15 mouse cellular contexts compared by ENCODE assay signal in the genomic region with DNA sequence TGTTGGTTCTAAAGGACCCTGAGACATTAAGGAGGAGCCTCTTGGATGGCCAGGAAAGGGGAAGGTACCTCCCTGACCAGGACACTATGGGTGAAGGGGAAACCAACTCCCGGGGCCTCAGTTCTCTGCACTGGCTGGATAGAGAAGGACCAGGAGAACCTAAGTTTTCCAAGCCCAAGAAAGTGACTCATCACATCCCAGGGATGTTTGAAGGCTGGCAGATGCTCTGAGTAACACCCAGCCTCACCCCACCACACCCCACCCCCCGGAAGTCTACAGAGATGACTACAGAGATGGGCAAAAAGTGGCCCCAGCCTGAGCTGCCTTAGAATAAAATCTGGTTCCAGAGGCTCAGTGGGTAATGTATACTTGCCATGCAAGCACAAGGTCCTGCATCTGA.
DNase-seq lines count a peak whose midpoint lies in the region.
"Had no signal": no experiment of that assay in that cellular context is flagged by ENCODE, and none has a peak within 500 bp of the region (broad histone marks: within the 10 kb centered on the region; RNA-seq: fewer than 3 reads in every experiment).

No protein-coding gene starts in this region.

- DNase-seq in 3134 (ENCODE audit: extremely low read depth, insufficient read length, low spot score): peak; percentile 61
- peak; percentile 72 for DNase-seq in 3T3-L1 (ENCODE audit: low read depth, low spot score)
- peak; percentile 36 for DNase-seq in MN1 (ENCODE audit: low spot score)
- peak; percentile 45 for DNase-seq in brain, adult 2 months (ENCODE audit: low read depth, low spot score)
- no peak for DNase-seq in lung, postnatal 36 days
- no peak for DNase-seq in spleen, postnatal 14 days (ENCODE audit: low spot score in 2 of 2)
- no peak for DNase-seq in cerebellum, adult 9-10 months
- DNase-seq: adrenal gland, adult 8-10 months; adrenal gland, postnatal 14 days; adrenal gland, postnatal 36 days; cerebellum, adult 11-12 months; cerebellum, adult 8-10 months; cerebellum, postnatal 10 days; cerebellum, postnatal 25 days; forebrain, postnatal 0 days had no signal

Comparison
In these comparisons a context has a peak if more than half of its experiments do, and no peak if none do; other contexts are left out.
1. DNase-seq: peak in 3134 (single experiment), 3T3-L1 (single experiment), MN1 (single experiment) and brain, adult 2 months (single experiment); none in lung, postnatal 36 days (single experiment), spleen, postnatal 14 days (0 of 2) and cerebellum, adult 9-10 months (single experiment).